Mouse (Mus musculus) layer of hippocampus, adult 8-10 months (tissue): Measurements from ENCODE around the gene Spout1. TPM values are rescaled to one million over a fixed set of nuclear protein-coding genes. Genes with fewer than 3 reads are reported as not detected.
"Not testable (repeated sequence)": the region's sequence is repeated elsewhere in the genome, so short reads cannot be mapped to it uniquely, and the experiment has no call there.

Experiments
- DNase-seq, 2 experiments: peaks; one replicate each; pipeline ENCODE4 v3.0.0; 2022; ENCODE audit warnings: low spot score in 2 of 2
- total RNA-seq, 4 experiments: library from RNA; stranded (reverse); gene quantifications; 2 replicates each; pipeline ENCODE4 v1.2.4; 2022

The Spout1 gene
- total RNA-seq, 4 experiments from 2014 or later, result 32.9 to 40.2 (median 35.2) TPM

DNA sequence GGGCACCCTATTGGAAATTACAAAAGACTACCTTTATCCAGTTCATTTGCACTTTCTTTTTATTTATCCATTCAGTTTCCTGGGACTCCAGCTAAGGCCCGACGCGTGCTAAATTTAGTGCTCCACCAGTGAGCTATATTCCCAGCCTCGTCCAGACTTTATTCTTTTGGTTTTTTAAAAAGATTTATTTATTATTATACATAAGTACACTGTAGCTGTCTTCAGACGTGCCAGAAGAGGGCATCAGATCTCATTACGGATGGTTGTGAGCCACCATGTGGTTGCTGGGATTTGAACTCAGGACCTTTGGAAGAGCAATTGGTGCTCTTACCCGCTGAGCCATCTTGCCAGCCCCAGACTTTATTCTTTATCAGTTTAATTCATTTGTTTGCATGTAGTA lies 452 bp upstream of the Spout1 start:
- DNase-seq, result not testable (repeated sequence)

DNA sequence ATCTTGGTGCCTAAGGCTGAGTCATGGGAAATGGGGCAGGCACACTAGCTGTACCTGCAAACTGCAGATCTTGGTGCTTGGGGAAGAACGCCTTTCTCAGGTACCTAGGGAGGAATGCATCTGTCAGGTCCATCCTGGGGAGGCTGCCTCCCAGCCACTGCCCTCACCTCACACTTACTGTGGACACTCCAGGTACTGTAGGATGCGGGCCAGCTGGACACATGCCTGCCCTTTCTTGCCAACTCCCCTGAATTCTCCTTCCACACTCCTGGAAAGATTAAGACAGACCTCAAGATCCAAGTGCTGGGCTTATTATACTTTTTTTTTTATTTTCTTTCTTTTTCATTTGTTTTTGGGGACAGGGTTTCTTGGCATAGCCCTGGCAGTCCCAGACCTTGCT lies 1.7 kb downstream of the Spout1 start:
- DNase-seq, result no peak

DNA sequence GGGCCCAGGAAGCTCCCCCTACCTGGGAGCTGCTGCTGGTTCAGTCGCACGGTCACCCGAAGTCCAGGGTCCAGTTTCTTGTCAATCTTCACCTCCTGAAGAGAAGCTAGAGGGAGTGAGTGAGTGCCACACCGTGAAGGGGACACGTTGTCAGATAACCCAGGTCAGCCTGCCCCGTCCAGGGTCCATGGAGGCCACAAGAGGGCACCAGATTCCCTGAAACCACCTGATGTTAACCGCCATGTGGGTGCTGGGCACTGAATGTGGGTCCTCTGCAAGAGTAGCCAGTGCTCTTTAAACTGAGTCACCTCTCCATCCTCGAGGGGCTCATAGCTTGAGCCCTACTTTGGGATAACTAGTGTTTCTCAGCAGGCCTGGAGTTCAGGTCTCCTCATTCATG lies 2.4 kb downstream of the Spout1 start:
- DNase-seq, result no peak

DNA sequence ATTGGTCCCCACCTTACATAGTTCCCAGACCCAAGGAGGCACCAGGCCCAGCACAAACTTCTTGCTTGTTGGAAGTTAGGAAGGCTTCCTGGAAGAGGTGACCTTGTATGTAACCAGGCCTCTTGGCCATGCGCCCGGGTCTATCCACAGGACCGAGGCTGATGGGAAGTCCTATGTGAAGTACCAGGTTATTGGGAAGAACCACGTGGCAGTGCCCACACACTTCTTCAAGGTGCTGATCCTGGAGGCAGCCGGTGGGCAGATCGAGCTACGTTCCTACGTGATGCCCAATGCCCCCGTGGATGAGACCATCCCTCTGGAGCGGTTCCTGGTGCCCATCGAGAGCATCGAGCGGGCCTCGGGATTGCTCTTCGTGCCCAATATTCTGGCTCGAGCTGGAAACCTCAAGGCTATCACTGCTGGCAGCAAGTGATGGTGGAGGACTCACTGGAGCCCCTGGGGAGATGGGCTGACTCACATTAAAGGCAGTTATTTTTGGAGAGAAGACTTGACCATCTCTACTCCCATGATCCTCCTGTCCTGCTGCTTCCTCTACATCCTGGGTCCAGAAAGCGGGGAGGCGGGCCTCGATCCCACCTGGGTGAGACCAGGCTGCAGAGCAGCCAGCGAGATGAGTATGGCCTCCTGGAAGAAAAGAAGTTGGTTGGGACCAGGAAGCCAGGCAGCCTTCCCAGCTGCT lies 4.6 kb downstream of the Spout1 start:
- no peak for DNase-seq

DNA sequence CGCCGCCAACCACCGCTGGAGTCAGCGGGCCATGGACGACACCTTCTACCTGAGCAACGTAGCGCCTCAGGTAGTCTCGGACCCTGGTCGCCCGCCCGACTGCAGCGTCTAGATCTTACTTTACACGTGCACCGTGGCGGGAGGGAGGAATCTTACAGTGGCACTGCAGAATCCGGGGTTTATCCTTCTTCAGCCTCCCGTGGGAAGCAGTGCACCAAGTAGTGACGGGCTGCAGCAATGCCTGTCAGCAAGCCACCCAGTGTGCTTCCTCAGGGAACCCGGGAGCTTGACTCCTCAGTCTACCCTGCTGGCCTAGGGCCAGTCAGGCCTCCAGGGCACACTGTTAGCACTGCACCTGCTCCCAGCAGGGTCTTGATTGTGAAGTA lies 6.3 kb downstream of the Spout1 start:
- DNase-seq, result no peak

DNA sequence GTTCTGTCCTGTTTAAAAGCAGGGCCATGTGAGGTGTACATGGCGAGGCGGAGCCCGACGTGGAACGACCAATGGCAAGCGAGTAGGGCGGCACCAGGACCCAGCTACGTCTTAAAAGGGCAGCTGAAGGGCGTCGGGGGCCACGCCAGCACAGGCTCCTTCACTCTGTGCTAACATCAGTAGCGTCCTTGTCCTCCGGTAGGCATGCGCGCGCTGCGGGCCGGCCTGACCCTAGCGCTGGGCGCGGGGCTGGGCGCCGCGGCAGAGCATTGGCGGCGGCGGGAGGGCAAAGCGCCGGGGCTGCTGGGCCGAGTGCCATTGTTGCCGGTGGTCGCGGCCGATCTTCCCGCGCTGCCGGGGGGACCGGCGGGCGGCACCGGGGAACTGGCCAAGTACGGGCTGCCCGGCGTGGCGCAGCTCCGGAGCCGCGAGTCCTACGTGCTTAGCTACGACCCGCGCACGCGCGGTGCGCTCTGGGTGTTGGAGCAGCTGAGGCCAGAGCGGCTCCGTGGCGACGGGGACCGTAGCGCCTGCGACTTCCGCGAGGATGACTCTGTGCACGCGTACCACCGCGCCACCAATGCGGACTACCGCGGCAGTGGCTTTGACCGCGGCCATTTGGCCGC lies 6.8 kb downstream of the Spout1 start, which contains the start of gene Endog:
Gene Endog, plus strand, starts transcription at position 123 of the 626 bp plus-strand sequence.
- peak; percentile 89 to 90 for DNase-seq

DNA sequence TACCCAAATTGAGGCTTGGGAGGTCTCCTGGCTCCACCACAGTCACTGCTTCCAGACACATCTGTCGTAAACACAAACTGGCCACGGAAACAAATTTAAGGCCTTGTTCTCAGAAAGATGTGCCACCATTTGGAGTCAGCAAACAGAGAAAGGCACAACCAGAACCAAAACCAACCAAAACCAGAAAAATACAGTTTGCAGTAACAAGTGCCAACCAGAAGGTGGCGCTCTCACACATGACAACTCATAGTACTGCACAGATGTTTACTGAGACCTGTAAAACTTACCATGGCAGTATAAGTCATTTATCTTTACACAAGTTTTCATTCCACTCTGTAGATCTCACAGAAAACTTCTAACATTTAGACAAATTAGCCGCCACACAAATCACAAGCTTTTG lies 11.6 kb downstream of the Spout1 start:
- no peak for DNase-seq

DNA sequence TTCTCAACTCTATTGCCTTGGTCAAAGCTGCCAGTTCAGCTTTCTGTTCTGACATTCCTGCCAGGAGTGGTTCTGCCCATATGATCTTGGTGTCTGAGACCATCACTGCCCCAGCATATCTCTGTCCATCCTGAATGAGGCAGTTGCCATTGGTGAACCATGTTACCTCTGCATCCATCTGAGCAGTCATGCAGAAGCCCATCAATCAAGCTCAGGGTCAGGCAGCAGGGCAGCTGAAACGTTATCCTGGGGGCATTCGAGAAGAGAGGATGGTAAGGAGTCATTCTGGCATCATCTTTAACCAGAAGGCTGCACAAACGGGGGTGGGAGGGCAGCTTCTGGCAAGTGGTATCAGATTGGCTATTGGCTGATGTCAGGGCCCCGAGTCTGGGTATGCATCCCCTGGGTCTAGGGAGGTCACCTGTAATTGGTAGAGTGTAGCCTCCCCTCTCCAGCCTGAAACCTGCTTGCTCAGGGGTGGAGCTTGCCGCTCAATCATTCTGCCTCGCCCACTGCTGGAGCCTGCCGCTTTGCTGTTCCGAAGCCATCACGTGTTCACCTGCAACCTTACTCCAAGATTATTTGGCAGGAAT lies 13.8 kb downstream of the Spout1 start:
- DNase-seq, result no peak

DNA sequence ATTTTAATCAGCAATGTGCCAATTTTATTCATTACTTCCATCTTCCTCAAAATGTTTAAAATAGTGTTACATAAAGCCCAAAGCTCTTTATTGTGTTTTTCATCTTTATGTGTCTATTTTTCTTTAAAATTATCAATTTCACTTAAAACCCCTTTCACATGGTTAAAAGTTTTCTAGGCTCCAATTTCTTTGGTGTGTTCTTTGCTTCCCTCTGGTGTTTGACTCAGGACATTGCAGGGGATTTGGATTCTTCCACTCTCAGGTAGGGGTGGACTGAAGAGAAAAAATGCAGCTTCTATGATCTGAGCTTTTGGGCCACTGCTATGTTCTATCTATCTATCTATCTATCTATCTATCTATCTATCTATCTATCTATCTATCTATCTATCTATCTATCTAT lies 16.4 kb downstream of the Spout1 start:
- no peak for DNase-seq

DNA sequence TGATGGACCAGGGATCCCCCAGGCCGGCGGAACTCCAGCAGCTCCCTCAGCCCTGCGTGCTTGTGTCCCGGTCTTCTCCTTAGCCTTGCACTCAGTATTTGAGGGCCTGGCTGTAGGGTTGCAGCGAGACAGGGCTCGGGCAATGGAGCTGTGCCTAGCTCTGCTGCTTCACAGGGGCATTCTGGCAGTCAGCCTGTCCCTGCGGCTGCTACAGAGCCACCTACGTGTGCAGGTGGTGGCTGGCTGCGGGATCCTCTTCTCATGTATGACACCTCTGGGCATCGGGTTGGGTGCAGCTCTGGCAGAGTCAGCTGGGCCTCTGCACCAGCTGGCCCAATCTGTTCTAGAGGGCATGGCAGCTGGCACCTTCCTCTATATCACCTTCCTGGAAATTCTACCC lies 18.4 kb downstream of the Spout1 start:
- not testable (repeated sequence) for DNase-seq

DNA sequence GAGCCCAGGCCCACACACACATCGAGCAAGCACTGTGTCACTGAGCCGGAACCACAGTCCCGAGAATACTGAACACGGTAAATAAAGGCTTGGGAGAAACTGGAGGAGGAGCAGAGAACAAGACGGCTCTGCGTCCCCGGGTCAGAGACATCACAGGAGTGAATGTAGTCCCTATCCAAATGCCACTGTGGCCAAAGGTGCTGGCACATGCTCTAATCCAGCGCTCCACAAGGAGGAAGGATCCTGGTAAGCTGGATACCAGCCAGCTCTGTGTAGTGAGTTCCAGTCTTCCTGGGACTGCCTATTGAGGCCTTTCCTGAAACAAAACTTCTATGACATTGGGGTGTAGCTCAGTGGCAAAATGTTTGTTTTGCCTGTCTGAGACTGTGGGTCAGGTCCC lies 25.6 kb downstream of the Spout1 start:
- DNase-seq, result no peak

DNA sequence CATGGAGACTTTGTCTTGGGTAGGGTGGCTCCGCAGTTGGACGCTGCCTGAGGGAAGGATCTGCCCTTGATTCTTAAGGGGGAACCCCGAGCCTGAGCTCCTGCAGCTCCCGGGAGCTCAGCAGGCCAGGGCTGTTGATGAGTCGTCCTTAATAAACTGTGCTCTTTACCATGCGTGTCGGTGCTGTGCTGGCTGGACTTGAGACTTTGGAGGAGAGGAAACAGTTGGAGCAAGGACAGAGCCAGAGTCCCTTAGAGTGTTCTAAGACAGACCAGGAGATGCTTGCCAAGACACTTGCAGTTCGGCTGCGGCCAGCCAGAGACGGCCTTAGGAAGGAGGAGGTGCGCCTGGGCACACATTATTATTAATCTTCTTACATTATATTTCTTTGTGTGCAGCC lies 26.4 kb downstream of the Spout1 start:
- DNase-seq, result no peak

DNA sequence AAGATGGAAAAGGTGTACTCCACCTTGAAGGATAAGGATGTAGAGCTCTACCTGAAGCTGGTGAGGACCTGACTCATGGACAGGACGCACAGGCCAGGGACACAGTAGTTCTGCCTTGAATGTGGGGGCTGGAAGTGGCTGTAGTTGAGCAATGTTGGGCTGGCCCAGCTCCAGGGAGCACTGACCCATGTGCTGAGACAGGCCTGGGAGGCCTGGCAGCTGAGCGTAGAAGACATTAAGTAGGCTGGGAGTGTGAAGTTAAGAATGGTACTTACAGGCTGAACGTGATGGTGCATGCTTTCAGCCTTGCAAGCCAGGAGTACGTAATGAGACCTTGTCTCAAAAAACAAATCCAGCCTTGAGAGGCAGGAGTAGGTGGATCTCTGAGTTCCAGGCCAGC lies 30.8 kb downstream of the Spout1 start:
- DNase-seq, result no peak

DNA sequence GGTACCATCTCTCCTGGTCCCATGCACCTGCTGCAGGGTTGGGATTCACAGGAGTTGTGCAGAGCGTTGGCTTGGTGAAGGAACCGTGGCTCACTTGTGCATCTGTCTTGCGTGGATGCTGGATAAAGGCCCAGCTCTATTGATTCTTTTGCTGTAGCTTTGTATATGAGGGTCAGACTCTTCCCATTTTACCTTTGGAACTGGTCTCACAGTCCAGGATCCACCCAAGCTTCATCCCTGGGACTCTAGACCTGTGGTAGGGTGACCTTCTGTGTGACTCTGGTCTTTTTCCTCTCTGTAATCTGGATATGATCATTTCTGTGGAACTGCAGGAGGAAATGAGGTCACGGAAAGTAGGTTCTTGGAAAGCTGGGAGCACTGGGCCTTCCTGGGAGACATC lies 33.8 kb downstream of the Spout1 start:
- DNase-seq, result no peak

DNA sequence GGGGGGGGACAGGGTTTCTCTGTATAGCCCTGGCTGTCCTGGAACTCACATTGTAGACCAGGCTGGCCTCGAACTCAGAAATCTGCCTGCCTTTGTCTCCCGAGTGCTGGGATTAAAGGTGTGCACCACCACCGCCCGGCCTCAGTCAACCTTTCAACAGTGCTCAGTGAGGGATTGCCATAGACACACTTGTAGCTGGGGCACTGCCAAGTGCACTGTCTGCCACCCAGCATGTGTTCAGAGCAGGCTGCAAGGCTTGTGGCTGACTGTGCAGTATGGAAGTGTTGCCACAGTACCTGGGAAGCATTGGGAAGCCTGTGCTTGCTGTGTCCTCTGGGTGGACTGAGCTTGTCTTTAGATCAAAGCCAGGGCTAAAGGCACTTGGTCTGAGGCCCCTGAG lies 38.2 kb downstream of the Spout1 start:
- DNase-seq, result not testable (repeated sequence)

DNA sequence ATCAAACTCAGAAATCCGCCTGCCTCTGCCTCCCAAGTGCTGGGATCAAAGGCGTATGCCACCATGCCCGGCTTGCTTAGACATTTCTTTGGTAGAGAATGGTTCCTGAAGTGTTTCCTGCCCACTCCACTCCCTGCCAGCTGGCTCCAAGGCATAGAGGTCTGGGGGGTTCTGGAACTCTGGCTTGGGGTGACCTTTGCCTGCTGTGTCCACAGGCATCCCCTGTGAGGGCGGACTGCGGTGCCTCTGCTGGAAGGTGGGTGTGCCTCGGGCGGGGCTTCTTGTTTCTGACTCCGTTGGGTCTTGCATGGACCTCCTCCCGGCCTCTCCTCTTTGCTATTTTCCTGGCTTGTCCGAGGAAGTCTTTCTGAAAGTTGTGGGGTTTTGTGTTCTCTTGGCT lies 41.8 kb downstream of the Spout1 start:
- no peak for DNase-seq

DNA sequence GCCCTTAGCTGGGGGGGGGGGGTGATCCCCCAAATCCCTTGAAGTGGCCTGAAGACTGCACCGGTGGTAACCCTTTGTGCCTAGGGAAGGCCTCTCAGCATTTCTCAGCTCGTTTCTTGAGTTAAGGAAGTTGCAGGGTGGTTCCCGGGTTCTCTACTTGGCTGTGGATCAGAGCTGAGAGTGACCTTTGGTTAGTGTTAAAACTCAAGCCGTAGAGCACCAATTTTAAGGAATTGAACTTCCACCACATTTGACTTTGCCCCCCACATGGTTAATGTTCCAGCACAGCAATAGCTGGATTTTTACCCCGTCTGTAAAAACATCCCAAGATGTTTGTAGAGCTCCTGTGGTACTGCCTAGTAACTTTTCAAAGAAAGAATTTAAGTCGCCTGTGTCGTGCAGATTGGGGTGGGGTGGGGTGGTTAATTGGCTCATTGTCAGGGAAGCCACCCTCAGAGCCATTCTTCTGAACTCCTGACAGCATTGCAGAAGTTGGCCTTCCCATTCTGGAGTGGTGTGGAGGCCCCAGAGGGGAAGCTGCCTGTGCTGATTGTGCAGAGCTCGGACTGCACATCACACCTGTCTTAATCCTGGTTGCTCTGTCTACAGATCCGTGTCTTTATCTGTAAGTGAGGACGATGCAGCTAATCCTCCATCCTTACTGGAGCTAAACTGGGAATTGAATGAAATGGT lies 43.2 kb downstream of the Spout1 start:
- no peak for DNase-seq

DNA sequence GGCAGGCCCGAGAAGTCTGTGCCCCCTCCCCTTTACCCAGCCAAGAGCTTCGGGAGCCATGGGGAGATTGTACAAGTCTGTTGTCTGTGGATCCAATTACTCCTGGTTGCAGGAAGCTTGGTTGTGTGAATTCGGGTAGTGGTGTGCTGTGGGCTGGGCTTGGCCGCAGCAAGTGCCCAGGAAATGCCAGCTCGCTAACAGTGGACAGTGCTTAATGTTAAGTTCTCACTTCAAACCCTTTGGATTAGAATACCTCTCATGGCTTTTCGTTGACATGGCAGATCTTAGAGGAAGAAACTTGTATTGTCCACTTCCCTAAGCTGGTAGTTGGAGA lies 43.9 kb downstream of the Spout1 start:
- DNase-seq, result no peak

DNA sequence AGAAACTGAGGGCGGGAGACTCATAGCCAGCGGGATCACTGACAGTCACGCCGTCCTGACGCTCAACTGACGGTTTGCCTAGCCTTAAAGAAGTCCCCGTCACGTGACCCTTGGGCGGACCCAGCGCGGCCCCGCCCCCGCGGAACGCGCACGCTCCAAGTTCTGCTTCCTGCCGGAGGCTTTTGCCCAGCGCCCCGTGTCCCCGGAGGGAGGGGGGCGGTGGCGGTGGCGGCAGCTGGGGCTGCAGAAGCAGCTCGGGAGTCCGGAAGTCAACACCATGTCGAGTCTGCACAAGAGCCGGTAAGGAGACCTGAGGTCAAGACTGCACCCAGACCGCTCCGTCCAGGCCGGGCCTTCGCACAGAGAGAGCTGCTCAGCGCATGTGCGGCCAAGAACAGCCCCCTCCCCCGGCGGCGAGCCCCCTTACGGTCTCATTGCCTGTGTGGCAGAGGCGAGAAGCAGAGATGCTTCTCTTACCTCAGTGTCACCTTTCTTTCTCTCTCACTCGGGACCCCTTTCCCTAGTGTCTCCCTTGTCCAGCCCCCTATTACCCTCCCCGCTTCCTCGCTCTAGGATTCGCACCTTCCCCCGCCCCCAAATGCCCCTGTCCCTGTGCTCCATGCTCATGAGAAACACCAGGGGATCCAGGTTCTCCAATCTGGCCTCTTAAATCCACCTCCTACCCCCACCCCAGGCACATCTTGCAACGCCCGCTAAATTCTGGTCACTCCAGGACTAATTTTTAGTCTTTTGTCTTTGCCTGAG lies 44.5 kb downstream of the Spout1 start, which contains the start of gene Tbc1d13:
Gene Tbc1d13, plus strand, starts transcription at position 134 of the 765 bp plus-strand sequence.
- peak; percentile 95 to 97 for DNase-seq

DNA sequence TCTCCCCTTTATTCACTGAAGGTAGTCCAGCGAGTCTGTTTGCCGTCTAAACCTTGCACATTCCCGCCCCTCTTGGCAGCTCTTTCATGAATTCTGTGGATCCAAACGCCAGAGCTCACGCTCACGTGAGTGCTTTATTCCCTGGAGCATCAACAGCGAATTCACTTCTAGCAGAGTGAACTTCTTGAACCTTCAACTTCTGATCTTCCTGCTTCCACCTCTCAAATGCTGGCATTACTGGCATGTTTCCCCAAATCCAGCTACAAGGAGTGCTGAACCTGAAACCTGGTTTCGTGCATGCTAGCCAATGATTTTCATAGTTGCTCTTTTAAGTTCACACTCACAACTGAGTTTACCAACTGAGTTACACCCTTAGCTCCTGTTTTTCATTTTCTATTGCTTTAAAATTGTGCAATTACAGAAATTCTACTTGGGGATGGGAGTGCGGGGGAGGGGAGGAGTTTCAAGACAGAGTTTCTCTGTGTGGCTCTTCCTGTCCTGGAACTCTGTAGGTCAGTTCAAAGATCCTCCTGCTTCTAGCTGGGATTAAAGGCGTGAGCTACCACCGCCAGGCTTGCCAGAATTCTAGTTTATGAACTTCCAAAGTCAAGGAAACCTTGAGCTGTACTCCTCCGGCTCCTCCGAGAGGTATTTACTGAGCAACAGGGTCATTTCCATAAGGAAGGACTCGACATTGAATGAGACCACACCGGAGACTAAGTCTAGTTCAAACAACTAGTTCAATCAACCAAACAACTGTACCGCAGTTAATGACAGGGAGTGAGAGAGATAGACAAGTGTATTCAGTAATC lies 45.3 kb downstream of the Spout1 start:
- no peak for DNase-seq

DNA sequence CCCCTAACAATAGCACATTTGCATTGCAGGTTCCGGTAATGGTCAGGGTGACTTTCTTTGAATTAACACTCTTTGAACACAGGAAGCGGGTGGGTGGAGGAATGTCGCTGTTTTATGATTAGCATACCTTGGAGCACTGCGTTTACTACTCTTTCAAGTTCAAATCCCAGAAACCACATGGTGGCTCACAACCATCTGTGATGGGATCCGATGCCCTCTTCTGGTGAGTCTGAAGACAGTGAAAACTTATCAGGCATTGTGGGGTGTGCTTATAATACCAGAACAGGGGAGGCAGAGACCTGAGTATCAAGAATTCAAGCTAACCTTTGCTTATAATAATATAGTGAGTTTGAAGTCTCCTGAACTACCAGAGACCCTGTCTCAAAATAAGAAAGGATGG lies 47.0 kb downstream of the Spout1 start:
- DNase-seq, result not testable (repeated sequence)
